9 mouse cellular contexts compared by ENCODE assay signal in the genomic region with DNA sequence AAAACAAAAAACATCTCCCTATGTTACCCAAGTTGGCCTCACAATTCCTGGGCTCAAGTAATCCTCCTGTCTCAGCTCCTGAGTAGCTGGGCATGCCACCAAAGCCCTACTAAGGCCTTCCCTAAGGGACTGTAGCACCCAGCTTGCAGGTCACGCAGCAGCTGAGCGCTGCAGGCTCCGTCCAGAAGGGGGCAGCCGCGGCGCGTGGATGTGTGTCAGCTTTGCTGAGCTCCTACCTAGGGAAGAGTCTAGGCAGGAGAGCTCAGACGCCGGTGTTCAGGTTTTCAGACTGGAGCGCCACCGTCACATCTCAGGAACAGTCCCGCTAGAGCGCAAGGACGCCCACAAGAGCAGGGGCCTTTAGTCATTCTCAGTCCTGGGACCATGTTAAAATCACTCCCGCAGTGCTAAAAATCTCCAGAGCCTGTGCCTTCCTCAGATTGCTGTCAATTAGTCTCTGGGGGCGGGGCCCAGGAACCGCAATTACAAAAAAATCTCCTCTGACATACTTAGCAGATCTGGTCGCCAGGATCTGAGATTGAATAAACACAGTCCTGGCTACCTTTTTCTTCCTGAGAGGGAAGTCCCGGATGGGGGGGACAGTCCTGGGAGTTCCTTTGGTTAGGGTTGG. TPM values are rescaled to one million over a fixed set of nuclear protein-coding genes. Genes with fewer than 3 reads are reported as not detected.
DNase-seq lines count a peak whose midpoint lies in the region; ATAC-seq lines count a peak whose summit lies in the region.
"Had no signal": no experiment of that assay in that cellular context is flagged by ENCODE, and none has a peak within 500 bp of the region (broad histone marks: within the 10 kb centered on the region; RNA-seq: fewer than 3 reads in every experiment).

No protein-coding gene starts in this region.

- H3K4me1 ChIP-seq in liver, embryonic 12.5 days = no peaks in the 10 kb centered on the region
- no peaks in the 10 kb centered on the region for H3K4me1 ChIP-seq in embryonic facial prominence, embryonic 12.5 days
- H3K4me1 ChIP-seq in limb, embryonic 12.5 days (replicated peaks) = peaks cover 3% of the 10 kb centered on the region; the same call in 1 of the 2 replicates

- H3K9ac ChIP-seq in liver, embryonic 12.5 days = no peak overlapping the region
- H3K9ac ChIP-seq in embryonic facial prominence, embryonic 12.5 days = no peak overlapping the region; the same call in 1 of the 2 replicates
- H3K9ac ChIP-seq in limb, embryonic 12.5 days (replicated peaks) = no peak overlapping the region

- H3K27ac ChIP-seq in liver, embryonic 12.5 days = no peak overlapping the region
- H3K27ac ChIP-seq in embryonic facial prominence, embryonic 12.5 days = no peak overlapping the region
- no peak overlapping the region for H3K27ac ChIP-seq in limb, embryonic 12.5 days

- 7% methylated on average over 19 of the region's 19 CpGs for WGBS in liver, embryonic 12.5 days (ENCODE audit: insufficient replicate concordance)
- 7% methylated on average over 19 of the region's 19 CpGs for WGBS in embryonic facial prominence, embryonic 12.5 days
- 7% methylated on average over 19 of the region's 19 CpGs for WGBS in limb, embryonic 12.5 days

- peak; percentile 77 for DNase-seq in liver
- DNase-seq in heart, adult 9 months (ENCODE audit: low spot score in 2 of 2) = peak; percentile 32 to 68
- peak; percentile 87 for DNase-seq in kidney, adult 9 months
- DNase-seq in monocyte, adult 2 months (ENCODE audit: low read depth in 1 of 2, low spot score in 2 of 2) = peak; percentile 59 to 80
- DNase-seq in spleen, postnatal 10 days (ENCODE audit: low spot score in 2 of 2) = peak; percentile 63 to 84

- H3K4me3 ChIP-seq in liver, embryonic 12.5 days = no peak overlapping the region
- no peak overlapping the region for H3K4me3 ChIP-seq in embryonic facial prominence, embryonic 12.5 days
- H3K4me3 ChIP-seq in limb, embryonic 12.5 days (replicated peaks) = 0 out of 2 replicates have a peak overlapping the region, but pooled peaks have one; percentile 4

- H3K4me2 ChIP-seq in liver, embryonic 12.5 days = no peak overlapping the region; the same call in 1 of the 2 replicates
- peak overlapping the region; percentile 40 for H3K4me2 ChIP-seq in embryonic facial prominence, embryonic 12.5 days (replicated peaks)
- peak overlapping the region; percentile 42 for H3K4me2 ChIP-seq in limb, embryonic 12.5 days

- peaks cover 8% of the 10 kb centered on the region for H3K27me3 ChIP-seq in liver, embryonic 12.5 days (replicated peaks)
- H3K27me3 ChIP-seq in embryonic facial prominence, embryonic 12.5 days = peaks cover 11% of the 10 kb centered on the region; the same call in 1 of the 2 replicates
- H3K27me3 ChIP-seq in limb, embryonic 12.5 days = peaks cover 32% of the 10 kb centered on the region

- H3K36me3 ChIP-seq in liver, embryonic 12.5 days = no peaks in the 10 kb centered on the region
- no peaks in the 10 kb centered on the region for H3K36me3 ChIP-seq in embryonic facial prominence, embryonic 12.5 days
- H3K36me3 ChIP-seq in limb, embryonic 12.5 days = no peaks in the 10 kb centered on the region
- H3K36me3 ChIP-seq: G1E had no signal

- H3K9me3 ChIP-seq in liver, embryonic 12.5 days (replicated peaks) = no peaks in the 10 kb centered on the region
- no peaks in the 10 kb centered on the region for H3K9me3 ChIP-seq in embryonic facial prominence, embryonic 12.5 days
- H3K9me3 ChIP-seq in limb, embryonic 12.5 days = no peaks in the 10 kb centered on the region

- ATAC-seq in liver, embryonic 12.5 days = no peak
- ATAC-seq in embryonic facial prominence, embryonic 12.5 days (ENCODE audit: insufficient number of reproducible peaks, insufficient read depth, low FRiP score, low TSS enrichment) = peak; percentile 50
- no peak; the same call in 1 of the 2 replicates for ATAC-seq in limb, embryonic 12.5 days (ENCODE audit: insufficient number of reproducible peaks, insufficient read depth, low FRiP score, low TSS enrichment, low read depth)

RNA-seq across cellular contexts. Expression of a gene that starts 32.8 kb away (rescaled TPM):
- polyA plus RNA-seq in liver, embryonic 12.5 days (2016; fragmentation: Nextera tagmentation; extraction: Ambion mirVana) = 0.56 and 0.62 TPM in 2 replicates
- polyA plus RNA-seq in embryonic facial prominence, embryonic 12.5 days (2016; fragmentation: Nextera tagmentation; extraction: Ambion mirVana) = 0.35 and 0.55 TPM in 2 replicates
- polyA plus RNA-seq in limb, embryonic 12.5 days (2016; fragmentation: Nextera tagmentation; extraction: Ambion mirVana) = 0.24 and 0.32 TPM in 2 replicates
